Mouse (Mus musculus): ENCODE measurements at regions not wholly inside any gene's neighbourhood (a gene's known extent, or its start where the extent isn't known, plus 50 kb on each side); places are given as distances from the start of the nearest gene placed in this dataset.

DNA sequence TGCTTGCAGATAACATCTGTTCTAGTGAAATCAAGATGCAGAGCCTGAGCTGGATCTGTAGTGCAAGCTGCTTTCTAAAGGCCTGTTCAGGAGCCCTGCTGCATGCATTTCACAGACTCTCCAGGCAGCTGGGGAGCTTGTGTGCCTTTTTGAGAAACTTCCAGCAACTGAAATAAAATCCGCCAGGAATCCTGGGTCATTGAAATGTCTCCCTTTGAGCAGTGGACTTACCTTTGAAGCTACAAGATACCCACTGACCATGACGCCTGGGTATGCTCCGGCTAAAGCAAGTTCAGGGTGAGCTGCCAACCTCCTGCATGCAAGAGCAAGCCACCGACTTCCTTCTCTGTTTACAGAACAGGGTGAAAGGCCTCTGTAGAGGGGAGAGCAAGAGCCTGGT, 278.7 kb downstream of the Cenpw start:
- peak; percentile 52 for DNase-seq (ENCODE audit: low read depth)
- TF ChIP-seq POLR2A (IDR thresholded peaks at IDR 0.05; ENCODE audit: borderline replicate concordance, extremely low read depth, insufficient read depth, insufficient read length, poor library complexity, severe bottlenecking) (no peak), CTCF (IDR thresholded peaks at IDR 0.05; ENCODE audit: borderline replicate concordance, extremely low read depth, insufficient read depth, insufficient read length) (no peak)

DNA sequence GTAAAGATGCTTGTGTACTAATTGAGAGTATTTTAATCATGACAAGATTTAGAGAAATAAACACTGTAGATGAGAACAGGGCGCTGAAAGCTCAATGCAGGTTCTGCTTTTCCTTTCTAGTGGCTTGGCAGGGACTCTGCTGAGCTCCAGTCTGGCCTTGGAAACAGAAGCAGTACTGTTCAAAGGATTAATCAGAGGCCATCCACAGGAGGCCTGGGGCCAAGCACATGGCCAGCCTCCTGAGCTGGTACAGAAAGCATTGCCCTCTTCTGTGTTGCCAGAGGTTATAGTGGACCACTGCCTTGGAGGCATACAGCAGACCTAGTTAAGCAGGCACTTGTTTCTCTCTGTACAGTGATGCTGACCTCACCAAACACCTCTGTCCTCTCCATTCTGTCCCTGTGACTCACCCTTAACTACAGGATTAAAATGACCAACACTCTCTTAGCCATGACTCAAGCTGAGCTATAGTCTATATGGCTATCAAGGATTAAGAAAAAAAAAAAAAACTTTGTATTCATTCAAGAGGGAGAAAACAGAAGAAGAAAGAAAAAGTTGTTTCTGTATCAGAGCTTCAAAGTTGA, 302.5 kb downstream of the Cenpw start:
- DNase-seq (ENCODE audit: low read depth): peak; percentile 40
- no peak for TF ChIP-seq CTCF (IDR thresholded peaks at IDR 0.05; ENCODE audit: borderline replicate concordance, extremely low read depth, insufficient read depth, insufficient read length)
- no peak for TF ChIP-seq POLR2A (IDR thresholded peaks at IDR 0.05; ENCODE audit: borderline replicate concordance, extremely low read depth, insufficient read depth, insufficient read length, poor library complexity, severe bottlenecking)

GRCm38 (mm10) chr10:29864566-29864965, 328.9 kb upstream of the Rspo3 start:
- no peak for DNase-seq (ENCODE audit: low read depth)
- TF ChIP-seq CTCF (IDR thresholded peaks at IDR 0.05; ENCODE audit: borderline replicate concordance, extremely low read depth, insufficient read depth, insufficient read length) (no peak), POLR2A (IDR thresholded peaks at IDR 0.05; ENCODE audit: borderline replicate concordance, extremely low read depth, insufficient read depth, insufficient read length, poor library complexity, severe bottlenecking) (no peak)

DNA sequence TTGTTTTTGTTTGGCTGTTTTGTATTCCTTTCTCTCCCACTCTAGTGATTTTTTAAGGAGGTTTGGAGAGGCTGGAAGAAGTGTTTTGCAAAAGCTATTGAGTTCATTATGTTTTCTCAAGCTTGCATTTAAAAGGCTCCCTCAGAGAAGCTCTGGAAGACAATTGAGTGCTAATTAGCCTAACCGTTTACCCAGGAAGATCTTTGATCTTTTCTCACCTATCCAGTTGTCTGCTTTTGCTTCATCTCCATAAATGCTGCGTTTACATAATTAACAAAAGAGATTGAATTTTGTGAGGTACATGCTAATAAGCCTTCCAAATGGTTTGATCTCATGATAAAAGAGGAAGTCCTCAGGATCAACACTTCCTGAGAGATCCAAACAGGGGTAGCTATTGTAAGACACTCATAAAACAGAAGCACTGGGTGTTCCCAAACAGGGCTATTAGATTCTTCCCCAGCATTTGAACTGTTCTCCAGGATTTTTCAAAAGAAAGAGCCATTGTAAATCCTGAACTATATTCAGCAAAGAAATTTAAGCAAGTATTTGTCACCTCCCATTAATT, 320.2 kb upstream of the Rspo3 start:
- no peak for TF ChIP-seq CTCF (IDR thresholded peaks at IDR 0.05; ENCODE audit: borderline replicate concordance, extremely low read depth, insufficient read depth, insufficient read length)
- no peak for TF ChIP-seq POLR2A (IDR thresholded peaks at IDR 0.05; ENCODE audit: borderline replicate concordance, extremely low read depth, insufficient read depth, insufficient read length, poor library complexity, severe bottlenecking)
- peak; percentile 66 for DNase-seq (ENCODE audit: low read depth)

DNA sequence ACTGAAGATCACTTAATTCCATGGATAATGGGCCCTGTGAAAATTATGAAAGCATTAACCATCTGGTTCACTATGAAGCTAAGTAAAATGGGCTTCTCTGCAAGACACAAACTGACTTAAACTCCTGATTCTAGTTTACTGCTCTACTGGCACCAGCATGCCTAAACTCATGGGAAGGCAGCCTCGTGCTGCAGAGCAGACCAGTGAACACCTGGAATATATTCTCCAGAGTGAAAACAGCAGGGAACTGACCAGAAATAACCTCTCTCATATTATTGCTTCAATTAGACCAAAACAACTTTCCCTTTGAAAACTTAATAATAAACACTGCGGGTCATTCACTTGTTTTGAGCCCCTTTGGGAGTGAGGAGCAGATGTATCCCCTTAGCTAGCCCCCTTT, 316.8 kb upstream of the Rspo3 start:
- TF ChIP-seq CTCF (IDR thresholded peaks at IDR 0.05; ENCODE audit: borderline replicate concordance, extremely low read depth, insufficient read depth, insufficient read length) (no peak), POLR2A (IDR thresholded peaks at IDR 0.05; ENCODE audit: borderline replicate concordance, extremely low read depth, insufficient read depth, insufficient read length, poor library complexity, severe bottlenecking) (no peak)
- peak; percentile 3 for DNase-seq (ENCODE audit: low read depth)

- peak; percentile 82 for DNase-seq (ENCODE audit: low read depth)
- TF ChIP-seq POLR2A (IDR thresholded peaks at IDR 0.05; ENCODE audit: borderline replicate concordance, extremely low read depth, insufficient read depth, insufficient read length, poor library complexity, severe bottlenecking) (no peak), CTCF (IDR thresholded peaks at IDR 0.05; ENCODE audit: borderline replicate concordance, extremely low read depth, insufficient read depth, insufficient read length) (no peak)
Measured at GRCm38 (mm10) chr10:29824939-29825658, 289.4 kb upstream of the Rspo3 start.

GRCm38 (mm10) chr10:29824413-29824812, 288.7 kb upstream of the Rspo3 start:
- DNase-seq (ENCODE audit: low read depth): no peak
- no peak for TF ChIP-seq POLR2A (IDR thresholded peaks at IDR 0.05; ENCODE audit: borderline replicate concordance, extremely low read depth, insufficient read depth, insufficient read length, poor library complexity, severe bottlenecking)
- TF ChIP-seq CTCF (IDR thresholded peaks at IDR 0.05; ENCODE audit: borderline replicate concordance, extremely low read depth, insufficient read depth, insufficient read length): no peak

DNA sequence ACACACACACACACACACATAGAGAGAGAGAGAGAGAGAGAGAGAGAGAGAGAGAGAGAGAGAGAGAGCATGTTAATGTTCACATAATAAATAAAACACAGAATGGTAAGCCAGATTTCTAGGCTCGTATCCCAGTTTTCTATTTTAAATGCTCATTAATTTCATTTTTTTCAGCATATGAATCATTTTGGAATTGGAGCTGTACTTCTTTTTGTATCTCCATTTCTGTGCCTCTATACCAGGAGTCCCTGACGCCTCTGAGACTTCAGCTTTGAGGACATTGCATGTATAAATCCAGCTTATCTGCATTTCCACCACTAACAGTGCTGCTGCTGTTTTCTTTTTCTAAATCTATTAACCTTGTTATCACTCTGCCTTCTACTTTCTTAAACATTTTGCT, 287.5 kb upstream of the Rspo3 start:
- peak; percentile 52 for DNase-seq (ENCODE audit: low read depth)

GRCm38 (mm10) chr10:29803915-29804545, 268.4 kb upstream of the Rspo3 start:
- DNase-seq (ENCODE audit: low read depth): peak; percentile 80
- TF ChIP-seq POLR2A (IDR thresholded peaks at IDR 0.05; ENCODE audit: borderline replicate concordance, extremely low read depth, insufficient read depth, insufficient read length, poor library complexity, severe bottlenecking) (no peak), CTCF (IDR thresholded peaks at IDR 0.05; ENCODE audit: borderline replicate concordance, extremely low read depth, insufficient read depth, insufficient read length) (peak; percentile 71; the same call in 1 of the 2 replicates)

More for the DNA sequence above, 287.5 kb upstream of the Rspo3 start:
- TF ChIP-seq CTCF (IDR thresholded peaks at IDR 0.05; ENCODE audit: borderline replicate concordance, extremely low read depth, insufficient read depth, insufficient read length) (no peak), POLR2A (IDR thresholded peaks at IDR 0.05; ENCODE audit: borderline replicate concordance, extremely low read depth, insufficient read depth, insufficient read length, poor library complexity, severe bottlenecking) (no peak)

- no peak for DNase-seq (ENCODE audit: low read depth)
- TF ChIP-seq POLR2A (IDR thresholded peaks at IDR 0.05; ENCODE audit: borderline replicate concordance, extremely low read depth, insufficient read depth, insufficient read length, poor library complexity, severe bottlenecking): no peak
Measured at GRCm38 (mm10) chr10:29802637-29803036, 267.0 kb upstream of the Rspo3 start.

GRCm38 (mm10) chr10:29794663-29795062, 259.0 kb upstream of the Rspo3 start:
- DNase-seq (ENCODE audit: low read depth): no peak
- no peak for TF ChIP-seq CTCF (IDR thresholded peaks at IDR 0.05; ENCODE audit: borderline replicate concordance, extremely low read depth, insufficient read depth, insufficient read length)
- TF ChIP-seq POLR2A (IDR thresholded peaks at IDR 0.05; ENCODE audit: borderline replicate concordance, extremely low read depth, insufficient read depth, insufficient read length, poor library complexity, severe bottlenecking): no peak
